Mouse (Mus musculus): ENCODE measurements around the gene Rin3. TPM values are rescaled to one million over a fixed set of nuclear protein-coding genes. Genes with fewer than 3 reads are reported as not detected.

Rin3 gene
- polyA plus RNA-seq, 1 experiment from 2014 or later, result 4.2 TPM

- no peak overlapping the region for H3K4me3 ChIP-seq
- no peak overlapping the region for H3K27ac ChIP-seq
- peak; percentile 47 for DNase-seq (ENCODE audit: low spot score)
- H3K4me1 ChIP-seq, result no peaks in the 10 kb centered on the region
- WGBS, result 32% methylated on average over 3 of the region's 3 CpGs
- no peaks in the 10 kb centered on the region for H3K36me3 ChIP-seq
- no peaks in the 10 kb centered on the region for H3K27me3 ChIP-seq (ENCODE audit: low read depth, poor library complexity, severe bottlenecking)
- no peaks in the 10 kb centered on the region for H3K9me3 ChIP-seq (replicated peaks)
Observed at GRCm38 (mm10) chr12:102384819-102385218, 102.0 kb downstream of the Rin3 start.

GRCm38 (mm10) chr12:102387219-102387917, 104.5 kb downstream of the Rin3 start:
- H3K9me3 ChIP-seq (replicated peaks), result no peaks in the 10 kb centered on the region
- 50% methylated on average over 16 of the region's 16 CpGs for whole genome bisulfite sequencing
- H3K4me1 ChIP-seq, result no peaks in the 10 kb centered on the region
- no peak overlapping the region for H3K4me3 ChIP-seq
- H3K27ac ChIP-seq, result no peak overlapping the region
- no peaks in the 10 kb centered on the region for H3K27me3 ChIP-seq (ENCODE audit: low read depth, poor library complexity, severe bottlenecking)
- no peaks in the 10 kb centered on the region for H3K36me3 ChIP-seq
- peak; percentile 91 for DNase-seq (ENCODE audit: low spot score)

GRCm38 (mm10) chr12:102390042-102390441, 107.2 kb downstream of the Rin3 start:
- 23% methylated on average over 8 of the region's 8 CpGs for WGBS
- H3K4me3 ChIP-seq, result no peak overlapping the region
- H3K36me3 ChIP-seq, result peaks cover 15% of the 10 kb centered on the region
- no peak overlapping the region for H3K27ac ChIP-seq
- H3K9me3 ChIP-seq (replicated peaks), result no peaks in the 10 kb centered on the region
- H3K4me1 ChIP-seq, result no peaks in the 10 kb centered on the region
- DNase-seq (ENCODE audit: low spot score), result no peak
- no peaks in the 10 kb centered on the region for H3K27me3 ChIP-seq (ENCODE audit: low read depth, poor library complexity, severe bottlenecking)

DNA sequence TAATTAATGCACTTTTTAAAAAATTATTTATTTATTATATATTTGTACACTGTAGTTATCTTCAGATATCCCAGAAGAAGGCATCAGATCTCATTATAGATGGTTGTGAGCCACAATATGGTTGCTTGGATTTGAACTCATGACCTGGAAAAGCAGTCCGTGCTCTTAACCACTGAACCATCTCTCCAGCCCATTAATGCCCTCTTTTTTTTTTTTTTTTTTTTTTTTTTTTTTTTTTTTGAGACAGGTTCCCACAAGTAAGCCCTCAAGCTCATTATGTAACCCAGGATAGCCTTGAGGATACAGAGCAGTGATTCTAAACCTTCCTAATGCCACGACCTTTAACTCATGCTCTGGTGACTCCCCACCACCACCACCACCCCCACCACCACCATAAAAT, 108.3 kb downstream of the Rin3 start:
- DNase-seq (ENCODE audit: low spot score), result no peak
- Histone ChIP-seq H3K27me3 (ENCODE audit: low read depth, poor library complexity, severe bottlenecking) (no peaks in the 10 kb centered on the region), H3K9me3 (replicated peaks) (no peaks in the 10 kb centered on the region), H3K27ac (no peak overlapping the region), H3K4me3 (no peak overlapping the region), H3K4me1 (no peaks in the 10 kb centered on the region), H3K36me3 (peaks cover 23% of the 10 kb centered on the region)
- 76% methylated on average over 2 of the region's 2 CpGs for WGBS

DNA sequence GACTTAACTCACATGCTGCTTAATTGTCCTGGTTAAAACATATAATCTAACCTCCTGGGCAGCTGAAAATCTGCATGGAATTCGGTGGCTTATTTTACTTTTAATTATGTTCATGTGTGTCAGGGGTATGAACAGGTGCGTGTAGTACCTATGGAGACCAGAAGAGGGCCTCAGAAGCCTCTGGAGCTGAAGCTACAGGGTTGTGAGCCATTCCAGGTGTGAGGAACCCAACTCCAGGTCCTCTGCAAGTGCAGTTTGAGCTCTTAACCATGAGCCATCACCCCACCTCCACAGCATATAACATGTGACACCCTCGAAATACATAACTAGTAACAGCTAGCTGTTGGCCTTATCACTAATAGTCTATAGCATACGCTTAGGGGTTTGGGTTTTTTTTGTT, 109.1 kb downstream of the Rin3 start:
- no peak overlapping the region for H3K4me3 ChIP-seq
- 69% methylated on average over 4 of the region's 4 CpGs for WGBS
- DNase-seq (ENCODE audit: low spot score), result peak; percentile 42
- no peak overlapping the region for H3K27ac ChIP-seq
- no peaks in the 10 kb centered on the region for H3K9me3 ChIP-seq (replicated peaks)
- peaks cover 29% of the 10 kb centered on the region for H3K36me3 ChIP-seq
- no peaks in the 10 kb centered on the region for H3K4me1 ChIP-seq
- H3K27me3 ChIP-seq (ENCODE audit: low read depth, poor library complexity, severe bottlenecking), result no peaks in the 10 kb centered on the region

- no peak overlapping the region for H3K4me3 ChIP-seq
- DNase-seq (ENCODE audit: low spot score), result no peak
- no peak overlapping the region for H3K27ac ChIP-seq
- H3K27me3 ChIP-seq (ENCODE audit: low read depth, poor library complexity, severe bottlenecking), result no peaks in the 10 kb centered on the region
- 91% methylated on average over 7 of the region's 7 CpGs for WGBS
- peaks cover 51% of the 10 kb centered on the region for H3K36me3 ChIP-seq
- no peaks in the 10 kb centered on the region for H3K9me3 ChIP-seq (replicated peaks)
- no peaks in the 10 kb centered on the region for H3K4me1 ChIP-seq
Observed at GRCm38 (mm10) chr12:102394496-102394895, 111.6 kb downstream of the Rin3 start.

DNA sequence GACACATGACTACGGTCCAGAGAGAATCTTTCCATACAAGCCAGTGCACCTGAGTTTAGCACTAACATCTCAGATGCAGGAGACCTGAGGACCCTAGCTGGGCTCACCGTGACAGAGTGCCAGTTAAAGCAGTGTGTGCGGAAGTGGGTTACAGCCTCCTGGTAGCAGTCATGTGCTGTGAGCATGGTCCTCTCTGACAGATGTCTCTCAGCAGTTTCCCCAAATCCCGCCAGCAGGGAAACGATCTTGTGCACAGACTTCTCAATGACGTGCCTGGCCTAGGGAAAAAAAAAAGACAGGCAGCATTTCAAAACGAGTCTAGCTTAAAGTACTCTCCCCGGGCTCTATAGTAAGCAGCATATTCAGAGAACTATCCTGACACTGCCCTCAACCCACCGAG, 112.7 kb downstream of the Rin3 start:
- Histone ChIP-seq H3K9me3 (replicated peaks) (no peaks in the 10 kb centered on the region), H3K4me1 (no peaks in the 10 kb centered on the region), H3K27me3 (ENCODE audit: low read depth, poor library complexity, severe bottlenecking) (no peaks in the 10 kb centered on the region), H3K36me3 (peaks cover 59% of the 10 kb centered on the region), H3K27ac (no peak overlapping the region), H3K4me3 (no peak overlapping the region)
- no peak for DNase-seq (ENCODE audit: low spot score)
- WGBS, result 89% methylated on average over 9 of the region's 9 CpGs

DNA sequence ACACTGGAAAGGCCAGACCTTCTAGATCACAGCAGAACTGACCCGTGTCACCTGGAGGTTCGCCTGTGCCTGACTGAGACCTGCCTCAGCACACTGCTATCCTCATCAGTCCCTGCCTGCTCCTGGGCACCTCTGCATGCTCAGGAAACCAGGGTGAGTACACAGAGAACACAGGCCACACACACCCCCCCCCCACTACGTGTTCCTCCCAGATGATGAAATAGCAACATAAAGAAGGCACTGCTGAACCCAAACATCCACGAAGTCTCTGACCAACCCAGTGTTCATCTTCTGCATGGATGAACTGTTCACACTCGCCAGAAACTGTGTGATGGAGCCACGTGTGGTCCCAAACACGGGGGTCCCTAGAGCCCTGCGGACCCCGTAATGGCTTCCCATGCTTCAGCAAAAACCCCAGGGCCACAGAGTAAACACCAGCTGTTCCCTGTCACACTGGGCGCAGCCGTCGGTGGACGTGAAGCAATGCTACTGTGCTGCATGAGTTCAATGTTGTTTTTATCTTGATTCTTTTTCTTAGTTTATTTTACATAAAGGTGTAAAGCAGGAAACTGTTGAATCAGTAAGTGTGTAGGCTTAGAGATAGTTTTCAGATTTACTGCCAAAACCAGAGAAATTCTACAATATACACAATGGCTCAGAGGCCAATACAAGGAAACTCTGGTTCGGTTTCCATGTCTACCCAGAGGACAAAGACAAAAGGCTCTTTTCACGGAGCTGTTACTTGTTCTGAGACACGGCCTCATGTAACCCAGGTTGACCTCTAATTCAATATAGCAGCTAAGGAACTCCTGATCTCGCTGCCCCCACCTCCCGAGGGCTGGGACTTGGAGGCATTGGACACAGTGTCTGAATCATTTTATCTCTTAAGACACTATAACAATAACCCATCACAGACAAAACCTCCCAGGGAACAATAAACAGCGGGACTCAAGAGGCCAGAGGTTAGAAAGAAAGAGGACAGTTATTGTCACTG, 113.4 kb downstream of the Rin3 start:
- Histone ChIP-seq H3K9me3 (replicated peaks) (no peaks in the 10 kb centered on the region), H3K27me3 (ENCODE audit: low read depth, poor library complexity, severe bottlenecking) (no peaks in the 10 kb centered on the region), H3K36me3 (peaks cover 65% of the 10 kb centered on the region), H3K4me1 (no peaks in the 10 kb centered on the region), H3K27ac (no peak overlapping the region), H3K4me3 (no peak overlapping the region)
- DNase-seq (ENCODE audit: low spot score), result no peak
- WGBS, result 87% methylated on average over 19 of the region's 19 CpGs

DNA sequence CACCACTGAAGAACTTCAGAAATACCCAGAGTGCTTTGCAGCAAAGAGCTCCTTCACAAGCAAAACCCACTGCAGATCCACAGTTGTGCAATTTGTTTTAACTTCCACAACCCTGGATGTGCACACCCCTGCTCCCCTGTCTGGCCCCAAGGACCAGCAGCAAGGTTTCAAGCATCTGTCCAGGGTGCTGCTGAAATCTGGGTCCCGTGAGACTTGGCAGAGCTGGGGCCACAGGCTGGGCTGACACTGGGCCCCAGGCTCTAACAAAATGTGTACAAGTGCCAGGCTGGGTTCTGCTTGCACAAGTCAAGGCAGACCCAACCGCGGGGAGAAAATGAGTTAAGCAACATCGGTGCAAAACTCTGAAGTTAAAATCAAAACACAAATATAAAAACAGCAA, 115.7 kb downstream of the Rin3 start:
- no peak for DNase-seq (ENCODE audit: low spot score)
- WGBS, result 90% methylated on average over 4 of the region's 4 CpGs
- H3K36me3 ChIP-seq, result peaks cover 79% of the 10 kb centered on the region
- H3K4me1 ChIP-seq, result no peaks in the 10 kb centered on the region
- no peaks in the 10 kb centered on the region for H3K9me3 ChIP-seq (replicated peaks)
- no peaks in the 10 kb centered on the region for H3K27me3 ChIP-seq (ENCODE audit: low read depth, poor library complexity, severe bottlenecking)
- H3K4me3 ChIP-seq, result no peak overlapping the region
- H3K27ac ChIP-seq, result no peak overlapping the region

GRCm38 (mm10) chr12:102413171-102413570, 130.3 kb downstream of the Rin3 start:
- no peak overlapping the region for H3K27ac ChIP-seq
- no peaks in the 10 kb centered on the region for H3K9me3 ChIP-seq (replicated peaks)
- no peak for DNase-seq (ENCODE audit: low spot score)
- H3K36me3 ChIP-seq, result peaks cover 9% of the 10 kb centered on the region
- no peak overlapping the region for H3K4me3 ChIP-seq
- H3K27me3 ChIP-seq (ENCODE audit: low read depth, poor library complexity, severe bottlenecking), result no peaks in the 10 kb centered on the region
- 0 out of 2 replicates have a peak, but pooled peaks cover 5% of the 10 kb centered on the region for H3K4me1 ChIP-seq
- 93% methylated on average over 13 of the region's 13 CpGs for WGBS

GRCm38 (mm10) chr12:102414686-102415085, 131.8 kb downstream of the Rin3 start:
- no peaks in the 10 kb centered on the region for H3K9me3 ChIP-seq (replicated peaks)
- H3K27ac ChIP-seq, result no peak overlapping the region
- no peak overlapping the region for H3K4me3 ChIP-seq
- WGBS, result 92% methylated on average over 6 of the region's 6 CpGs
- no peak for DNase-seq (ENCODE audit: low spot score)
- no peaks in the 10 kb centered on the region for H3K27me3 ChIP-seq (ENCODE audit: low read depth, poor library complexity, severe bottlenecking)
- 0 out of 2 replicates have a peak, but pooled peaks cover 5% of the 10 kb centered on the region for H3K4me1 ChIP-seq
- H3K36me3 ChIP-seq, result peaks cover 9% of the 10 kb centered on the region

GRCm38 (mm10) chr12:102416391-102416837, 133.6 kb downstream of the Rin3 start:
- no peak for DNase-seq (ENCODE audit: low spot score)
- Histone ChIP-seq H3K27ac (no peak overlapping the region; the same call in 1 of the 2 replicates), H3K4me1 (0 out of 2 replicates have a peak, but pooled peaks cover 5% of the 10 kb centered on the region), H3K9me3 (replicated peaks) (no peaks in the 10 kb centered on the region), H3K36me3 (peaks cover 11% of the 10 kb centered on the region), H3K4me3 (no peak overlapping the region), H3K27me3 (ENCODE audit: low read depth, poor library complexity, severe bottlenecking) (no peaks in the 10 kb centered on the region)
- WGBS, result 54% methylated on average over 7 of the region's 7 CpGs
